Mouse (Mus musculus) c-Kit-positive CD71-negative TER-119-negative erythroid progenitor cells, embryonic 14.5 days (primary cell): ENCODE measurements around the gene 1700102P08Rik.

Experiments used
- DNase-seq: peaks from one replicate; pipeline ENCODE4 v3.0.0-alpha.2; 2013; ENCODE audit warnings: low read depth

1700102P08Rik gene

DNA sequence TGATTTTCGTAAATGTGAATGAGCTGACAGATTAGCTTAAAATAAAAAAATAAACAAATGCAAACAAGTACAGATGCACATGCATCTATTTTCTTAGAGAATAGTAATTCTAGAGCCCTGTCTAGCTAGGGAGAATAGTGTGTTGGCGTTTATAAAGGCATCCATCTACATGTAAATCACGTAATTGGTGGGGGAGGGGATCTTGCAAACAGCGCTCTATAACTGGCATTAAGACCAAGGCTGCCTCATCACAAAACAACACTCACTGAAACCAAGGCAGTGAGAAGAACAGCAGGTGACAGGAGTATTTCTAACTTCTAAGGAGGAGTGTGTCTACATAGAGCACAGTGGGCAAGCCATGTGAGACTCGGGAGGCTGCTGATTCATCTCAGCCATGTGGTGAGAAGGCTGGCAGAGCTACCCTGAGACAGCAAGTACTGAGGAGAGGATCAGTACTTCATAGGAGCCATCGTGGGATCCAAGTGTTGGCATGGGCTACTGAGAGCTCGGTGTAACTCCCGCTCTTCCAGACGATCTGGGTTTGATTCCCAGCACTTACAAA is 18.9 kb downstream of the 1700102P08Rik start:
- DNase-seq: no peak

- DNase-seq: peak; percentile 30
These were observed 19.6 kb downstream of the 1700102P08Rik start for GRCm38 (mm10) chr9:108412221-108412620.

GRCm38 (mm10) chr9:108428384-108428783 is 35.8 kb downstream of the 1700102P08Rik start, which contains the start of gene Ccdc36:
Gene Ccdc36, minus strand, starts transcription at chr9:108428484.
- DNase-seq: no peak

- DNase-seq: no peak
These were observed 38.9 kb downstream of the 1700102P08Rik start for GRCm38 (mm10) chr9:108431431-108432067.

GRCm38 (mm10) chr9:108436182-108436581 is 43.6 kb downstream of the 1700102P08Rik start, which contains the start of gene BC048562:
Gene BC048562, plus strand, starts transcription at chr9:108436482.
- no peak for DNase-seq

GRCm38 (mm10) chr9:108439176-108439575 is 46.6 kb downstream of the 1700102P08Rik start:
- no peak for DNase-seq

- no peak for DNase-seq
These were observed 47.9 kb downstream of the 1700102P08Rik start for GRCm38 (mm10) chr9:108440485-108440884.

DNA sequence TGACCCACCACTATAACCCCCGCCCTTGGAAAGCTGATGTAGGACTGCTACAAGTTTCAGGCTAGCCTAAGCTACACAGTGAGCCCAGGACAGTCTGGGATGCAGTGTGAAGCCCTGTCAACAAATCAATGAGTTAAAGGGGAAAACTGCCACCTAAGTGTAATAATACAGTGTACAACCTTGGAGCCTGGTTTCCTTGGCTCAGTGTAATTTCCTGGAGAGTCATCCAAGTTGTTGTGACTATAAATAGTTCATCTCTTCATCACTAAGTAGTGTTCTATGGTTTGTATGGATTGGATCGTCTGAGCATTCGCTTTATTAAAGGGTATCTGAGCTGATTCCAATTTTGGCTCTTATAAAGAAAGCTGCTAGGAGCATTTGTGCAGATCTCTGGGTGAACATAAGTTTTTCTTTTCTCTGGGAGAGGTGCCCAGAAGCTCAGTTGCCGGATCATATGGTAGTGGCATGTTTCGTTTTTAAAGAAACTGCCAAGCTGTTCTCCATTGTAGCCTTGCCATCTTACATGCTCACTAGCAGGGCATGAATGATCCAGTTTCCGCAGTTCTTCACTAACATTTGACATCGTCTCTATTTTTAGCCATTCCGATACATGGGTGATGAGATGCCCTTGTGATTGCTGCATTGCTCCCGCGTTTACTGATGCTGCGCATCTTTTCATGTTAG is 48.8 kb downstream of the 1700102P08Rik start:
- DNase-seq: no peak

DNA sequence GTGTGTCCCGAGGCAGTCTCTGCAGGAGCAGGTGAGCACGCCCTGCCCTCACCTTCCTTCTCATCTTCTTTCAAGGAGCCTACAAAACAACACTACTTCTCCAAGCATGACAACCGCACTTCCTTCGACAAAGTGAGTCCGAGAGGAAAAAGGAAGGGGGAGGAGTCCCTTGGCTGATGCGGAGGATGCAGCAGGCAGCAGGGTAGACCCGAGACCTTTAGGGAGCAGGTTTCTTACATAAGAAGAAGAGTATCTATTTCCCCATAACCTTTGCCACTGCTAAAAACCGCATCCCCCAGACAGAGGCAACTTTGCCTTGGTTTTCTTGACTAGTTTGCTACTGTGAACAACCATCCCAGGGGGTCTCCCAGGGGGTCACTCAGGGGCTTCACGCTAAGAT is 52.5 kb downstream of the 1700102P08Rik start:
- DNase-seq: no peak

- no peak for DNase-seq
These were observed 57.3 kb downstream of the 1700102P08Rik start for GRCm38 (mm10) chr9:108449860-108450259.

- no peak for DNase-seq
These were observed 57.9 kb downstream of the 1700102P08Rik start for GRCm38 (mm10) chr9:108450292-108451169.

DNA sequence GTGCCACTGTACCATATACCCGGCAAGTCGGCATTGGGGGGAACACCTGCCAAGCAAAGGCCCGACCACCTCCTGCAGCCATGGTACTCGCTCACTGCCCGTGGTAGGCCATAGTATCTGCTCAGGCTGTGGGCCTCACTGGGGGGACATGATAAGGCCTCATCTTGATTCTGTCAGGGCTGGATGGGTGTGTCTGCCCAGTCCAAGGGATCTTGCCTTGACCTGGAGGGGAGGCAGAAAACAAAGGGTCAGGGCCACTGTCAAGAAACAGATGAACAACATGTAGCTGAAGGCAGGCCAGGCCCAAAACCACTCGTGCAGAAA is 58.5 kb downstream of the 1700102P08Rik start:
- no peak for DNase-seq

DNA sequence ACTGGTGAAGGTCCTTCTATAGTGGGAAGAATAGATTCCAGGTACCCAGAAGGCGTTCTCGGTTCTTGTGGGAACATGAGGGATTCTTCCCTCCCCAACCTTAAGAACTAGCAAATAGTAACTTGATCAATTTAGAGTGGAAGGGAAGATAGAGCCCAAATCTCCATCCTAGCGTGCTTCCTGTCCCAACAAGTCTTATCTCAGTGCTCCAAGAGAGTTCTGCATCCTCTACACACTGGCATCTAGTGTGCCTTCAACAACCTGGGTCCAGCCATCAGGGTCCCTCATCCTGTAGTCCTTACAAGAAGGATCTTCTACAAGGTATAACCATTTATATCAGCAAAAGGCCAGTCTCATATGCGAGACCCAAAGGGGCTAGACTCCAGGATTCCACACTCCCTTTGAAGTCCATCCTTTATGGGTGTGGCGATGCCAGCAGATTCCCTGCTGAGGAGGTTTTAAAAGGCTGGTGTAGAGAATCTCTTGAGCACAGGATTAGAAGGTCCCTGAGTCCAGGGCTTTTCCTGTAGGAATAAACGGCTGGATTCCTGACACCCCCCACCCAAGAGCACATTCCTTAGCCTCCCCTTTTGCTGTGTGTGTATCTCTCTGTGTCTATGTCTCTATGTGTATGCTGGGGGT is 59.0 kb downstream of the 1700102P08Rik start:
- no peak for DNase-seq

DNA sequence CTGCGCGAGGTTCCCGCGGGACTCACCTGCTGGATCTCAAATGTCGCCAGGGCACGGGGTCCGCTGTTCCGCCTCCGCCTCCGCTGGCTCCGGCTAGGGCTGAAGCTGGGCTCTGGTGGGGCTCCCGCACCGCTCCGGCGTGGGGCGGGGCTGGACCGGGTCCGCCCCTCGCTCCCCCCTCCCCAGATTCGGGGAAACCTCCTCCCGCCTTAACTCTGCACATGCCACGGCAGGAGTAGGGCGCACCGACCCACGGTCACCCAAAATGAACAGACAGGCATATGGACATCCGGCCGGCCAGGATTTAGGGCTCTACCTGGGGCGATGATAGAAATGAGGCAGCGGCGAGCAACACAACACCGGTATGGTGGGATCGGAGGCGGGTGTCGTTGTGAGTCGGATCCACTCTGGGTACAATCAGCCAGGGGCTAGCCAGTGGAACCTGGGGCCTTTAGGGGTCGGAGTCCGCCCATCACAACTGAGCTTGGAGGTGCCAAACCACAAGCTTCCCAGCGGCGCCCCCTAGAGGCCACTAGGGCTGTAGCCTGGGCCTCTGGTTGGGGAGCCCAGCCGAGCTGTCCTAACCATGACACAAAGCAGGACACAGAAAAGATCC is 59.8 kb downstream of the 1700102P08Rik start:
- peak; percentile 86 for DNase-seq

- DNase-seq: no peak
These were observed 60.3 kb downstream of the 1700102P08Rik start for GRCm38 (mm10) chr9:108452911-108453310.

- DNase-seq: no peak
These were observed 60.9 kb downstream of the 1700102P08Rik start for GRCm38 (mm10) chr9:108453458-108453857.

DNA sequence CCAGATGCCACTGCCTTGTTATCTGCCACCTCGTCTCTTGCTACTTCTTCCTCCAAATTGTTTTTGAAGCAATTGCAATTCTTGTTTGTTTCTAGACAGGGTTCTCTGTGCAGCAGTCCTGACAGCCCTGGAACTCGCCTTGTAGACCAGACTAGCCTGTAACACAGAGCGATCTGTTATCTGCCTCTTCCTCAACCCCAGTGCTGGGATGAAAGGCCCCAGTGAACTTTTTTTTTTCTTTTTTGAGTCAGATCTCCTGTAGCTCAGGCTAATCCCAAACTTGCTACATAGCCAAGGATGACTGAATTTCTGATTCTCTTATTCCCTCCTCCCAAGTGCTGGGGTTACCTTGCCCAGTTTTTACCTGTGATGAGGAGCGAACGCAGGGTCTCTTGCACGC is 61.8 kb downstream of the 1700102P08Rik start:
- DNase-seq: no peak

GRCm38 (mm10) chr9:108455747-108456571 is 63.4 kb downstream of the 1700102P08Rik start:
- no peak for DNase-seq

DNA sequence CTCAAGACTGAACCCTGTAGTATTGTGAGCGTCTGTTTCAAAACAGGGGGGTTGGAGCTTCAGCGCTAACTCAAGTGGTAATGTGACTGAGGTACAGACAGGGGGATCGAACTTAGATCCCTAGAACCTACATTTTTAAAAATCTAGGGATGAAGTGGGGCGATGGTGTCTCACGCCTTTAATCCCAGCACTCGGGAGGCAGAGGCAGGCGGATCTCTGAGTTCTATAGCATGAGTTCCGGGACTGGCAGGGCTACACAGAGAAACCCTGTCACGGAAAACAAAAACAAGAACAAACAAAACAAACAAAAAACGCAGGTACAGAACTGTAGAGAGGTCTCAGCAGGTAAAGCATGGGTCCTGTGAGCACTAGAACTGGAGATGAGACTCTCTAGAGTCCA is 64.3 kb downstream of the 1700102P08Rik start:
- DNase-seq: no peak

GRCm38 (mm10) chr9:108459939-108460318 is 67.3 kb downstream of the 1700102P08Rik start:
- DNase-seq: no peak
